Mouse (Mus musculus): ENCODE results near the gene Sirt2. TPM values are rescaled to one million over a fixed set of nuclear protein-coding genes. Genes with fewer than 3 reads are reported as not detected.

The Sirt2 gene
- polyA plus RNA-seq, 1 experiment, result 104 TPM

GRCm38 (mm10) chr7:28819571-28819970 is 53.0 kb downstream of the Sirt2 start:
- H3K4me1 ChIP-seq (replicated peaks; ENCODE audit: control insufficient read depth, insufficient read depth, low read length), result peaks cover 26% of the 10 kb centered on the region
- no peaks in the 10 kb centered on the region for H3K27me3 ChIP-seq (ENCODE audit: control insufficient read depth, insufficient read depth, low read length)
- 69% methylated on average over 4 of the region's 4 CpGs for WGBS
- no peak for DNase-seq
- peaks cover 80% of the 10 kb centered on the region for H3K36me3 ChIP-seq (ENCODE audit: control insufficient read depth, insufficient read depth, low read length)
- TF ChIP-seq CTCF (IDR thresholded peaks at IDR 0.05; ENCODE audit: borderline replicate concordance, control insufficient read depth, extremely low read depth, insufficient read depth, low read length, poor library complexity) (no peak), POLR2A (IDR thresholded peaks at IDR 0.05; ENCODE audit: control insufficient read depth, extremely low read depth, insufficient read depth, low read length, poor library complexity) (no peak)
- H3K27ac ChIP-seq (ENCODE audit: control insufficient read depth, insufficient read depth, low read length), result no peak overlapping the region
- no peak overlapping the region for H3K4me3 ChIP-seq (ENCODE audit: control insufficient read depth, insufficient read depth, low read length)

- TF ChIP-seq POLR2A (IDR thresholded peaks at IDR 0.05; ENCODE audit: control insufficient read depth, extremely low read depth, insufficient read depth, low read length, poor library complexity) (no peak), CTCF (IDR thresholded peaks at IDR 0.05; ENCODE audit: borderline replicate concordance, control insufficient read depth, extremely low read depth, insufficient read depth, low read length, poor library complexity) (no peak)
- 65% methylated on average over 12 of the region's 12 CpGs for WGBS
- no peaks in the 10 kb centered on the region for H3K27me3 ChIP-seq (ENCODE audit: control insufficient read depth, insufficient read depth, low read length)
- DNase-seq, result no peak
- H3K36me3 ChIP-seq (ENCODE audit: control insufficient read depth, insufficient read depth, low read length), result peaks cover 70% of the 10 kb centered on the region
- peak overlapping the region; percentile 22; the same call in 1 of the 2 replicates for H3K27ac ChIP-seq (ENCODE audit: control insufficient read depth, insufficient read depth, low read length)
- no peak overlapping the region for H3K4me3 ChIP-seq (ENCODE audit: control insufficient read depth, insufficient read depth, low read length)
- H3K4me1 ChIP-seq (replicated peaks; ENCODE audit: control insufficient read depth, insufficient read depth, low read length), result peaks cover 29% of the 10 kb centered on the region
Measured at GRCm38 (mm10) chr7:28820358-28821260, 54.1 kb downstream of the Sirt2 start.

- Histone ChIP-seq H3K36me3 (ENCODE audit: control insufficient read depth, insufficient read depth, low read length) (peaks cover 63% of the 10 kb centered on the region), H3K4me3 (ENCODE audit: control insufficient read depth, insufficient read depth, low read length) (no peak overlapping the region), H3K4me1 (replicated peaks; ENCODE audit: control insufficient read depth, insufficient read depth, low read length) (peaks cover 28% of the 10 kb centered on the region), H3K27me3 (ENCODE audit: control insufficient read depth, insufficient read depth, low read length) (no peaks in the 10 kb centered on the region), H3K27ac (ENCODE audit: control insufficient read depth, insufficient read depth, low read length) (no peak overlapping the region)
- TF ChIP-seq POLR2A (IDR thresholded peaks at IDR 0.05; ENCODE audit: control insufficient read depth, extremely low read depth, insufficient read depth, low read length, poor library complexity) (no peak), CTCF (IDR thresholded peaks at IDR 0.05; ENCODE audit: borderline replicate concordance, control insufficient read depth, extremely low read depth, insufficient read depth, low read length, poor library complexity) (no peak)
- 72% methylated on average over 10 of the region's 10 CpGs for WGBS
- DNase-seq, result no peak
Measured at GRCm38 (mm10) chr7:28821261-28821831, 54.8 kb downstream of the Sirt2 start.

- Histone ChIP-seq H3K4me3 (ENCODE audit: control insufficient read depth, insufficient read depth, low read length) (no peak overlapping the region), H3K27ac (ENCODE audit: control insufficient read depth, insufficient read depth, low read length) (no peak overlapping the region), H3K27me3 (ENCODE audit: control insufficient read depth, insufficient read depth, low read length) (no peaks in the 10 kb centered on the region), H3K36me3 (ENCODE audit: control insufficient read depth, insufficient read depth, low read length) (peaks cover 50% of the 10 kb centered on the region), H3K4me1 (replicated peaks; ENCODE audit: control insufficient read depth, insufficient read depth, low read length) (peaks cover 27% of the 10 kb centered on the region)
- no peak for TF ChIP-seq POLR2A (IDR thresholded peaks at IDR 0.05; ENCODE audit: control insufficient read depth, extremely low read depth, insufficient read depth, low read length, poor library complexity)
- TF ChIP-seq CTCF (IDR thresholded peaks at IDR 0.05; ENCODE audit: borderline replicate concordance, control insufficient read depth, extremely low read depth, insufficient read depth, low read length, poor library complexity), result no peak
- 87% methylated on average over 1 of the region's 1 CpGs for WGBS
- DNase-seq, result no peak
Measured at GRCm38 (mm10) chr7:28822556-28822955, 56.0 kb downstream of the Sirt2 start.

- Histone ChIP-seq H3K4me3 (ENCODE audit: control insufficient read depth, insufficient read depth, low read length) (no peak overlapping the region), H3K4me1 (replicated peaks; ENCODE audit: control insufficient read depth, insufficient read depth, low read length) (peaks cover 25% of the 10 kb centered on the region), H3K36me3 (ENCODE audit: control insufficient read depth, insufficient read depth, low read length) (peaks cover 43% of the 10 kb centered on the region), H3K27me3 (ENCODE audit: control insufficient read depth, insufficient read depth, low read length) (no peaks in the 10 kb centered on the region), H3K27ac (ENCODE audit: control insufficient read depth, insufficient read depth, low read length) (peak overlapping the region; percentile 40; the same call in 1 of the 2 replicates)
- DNase-seq, result no peak
- WGBS, result 76% methylated on average over 10 of the region's 10 CpGs
- TF ChIP-seq POLR2A (IDR thresholded peaks at IDR 0.05; ENCODE audit: control insufficient read depth, extremely low read depth, insufficient read depth, low read length, poor library complexity) (no peak), CTCF (IDR thresholded peaks at IDR 0.05; ENCODE audit: borderline replicate concordance, control insufficient read depth, extremely low read depth, insufficient read depth, low read length, poor library complexity) (no peak)
Measured at GRCm38 (mm10) chr7:28822993-28823903, 56.7 kb downstream of the Sirt2 start.

GRCm38 (mm10) chr7:28823932-28824331 is 57.4 kb downstream of the Sirt2 start:
- Histone ChIP-seq H3K27me3 (ENCODE audit: control insufficient read depth, insufficient read depth, low read length) (no peaks in the 10 kb centered on the region), H3K36me3 (ENCODE audit: control insufficient read depth, insufficient read depth, low read length) (peaks cover 37% of the 10 kb centered on the region), H3K4me3 (ENCODE audit: control insufficient read depth, insufficient read depth, low read length) (no peak overlapping the region), H3K4me1 (replicated peaks; ENCODE audit: control insufficient read depth, insufficient read depth, low read length) (peaks cover 25% of the 10 kb centered on the region), H3K27ac (ENCODE audit: control insufficient read depth, insufficient read depth, low read length) (no peak overlapping the region; the same call in 1 of the 2 replicates)
- DNase-seq, result no peak
- TF ChIP-seq CTCF (IDR thresholded peaks at IDR 0.05; ENCODE audit: borderline replicate concordance, control insufficient read depth, extremely low read depth, insufficient read depth, low read length, poor library complexity) (no peak), POLR2A (IDR thresholded peaks at IDR 0.05; ENCODE audit: control insufficient read depth, extremely low read depth, insufficient read depth, low read length, poor library complexity) (no peak)
- WGBS, result 37% methylated on average over 2 of the region's 2 CpGs
